Mouse (Mus musculus) fibroblast of lung, adult 2 months (primary cell): ENCODE data around the gene Olfr90.
"Not testable (repeated sequence)": the region's sequence is repeated elsewhere in the genome, so short reads cannot be mapped to it uniquely, and the experiment has no call there.

Experiments
- DNase-seq: peaks from one replicate; pipeline ENCODE4 v3.0.0-alpha.2; 2011; ENCODE audit warnings: low read depth

Gene Olfr90

GRCm38 (mm10) chr17:37088399-37088798, at the start of gene Olfr90:
TSS of gene Olfr90 (minus strand) at chr17:37088499.
- DNase-seq = no peak

GRCm38 (mm10) chr17:37131366-37131765, 43.1 kb upstream of the Olfr90 start:
- DNase-seq = not testable (repeated sequence)

DNA sequence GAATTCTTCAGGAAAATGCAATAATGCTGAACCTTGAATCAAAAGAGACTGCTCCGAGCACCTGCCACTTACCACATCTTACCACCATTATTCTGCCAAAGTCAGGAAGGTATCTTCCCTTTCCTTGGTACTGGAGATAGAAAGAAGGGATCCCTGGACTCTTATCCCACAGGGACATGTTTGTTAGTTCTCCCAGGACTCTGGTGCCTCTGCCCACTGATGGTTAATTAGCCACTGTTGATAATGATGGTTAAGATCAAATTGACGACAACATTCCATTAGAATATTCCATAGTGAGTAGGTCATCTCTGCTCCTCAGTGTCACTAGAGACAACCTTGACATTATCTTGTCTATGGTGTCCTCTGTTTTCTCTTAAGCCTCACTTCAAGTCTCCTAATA, 31.7 kb upstream of the Olfr90 start, which contains the start of gene Olfr92:
Olfr92 (minus strand) TSS at position 101 of the 400 bp plus-strand sequence.
- no peak for DNase-seq

- DNase-seq = no peak
Observed at GRCm38 (mm10) chr17:37098178-37098577, 9.9 kb upstream of the Olfr90 start, which contains the start of gene Olfr91. TSS of gene Olfr91 (minus strand) at chr17:37098278.

GRCm38 (mm10) chr17:37093289-37093688, 5.0 kb upstream of the Olfr90 start:
- DNase-seq = no peak

DNA sequence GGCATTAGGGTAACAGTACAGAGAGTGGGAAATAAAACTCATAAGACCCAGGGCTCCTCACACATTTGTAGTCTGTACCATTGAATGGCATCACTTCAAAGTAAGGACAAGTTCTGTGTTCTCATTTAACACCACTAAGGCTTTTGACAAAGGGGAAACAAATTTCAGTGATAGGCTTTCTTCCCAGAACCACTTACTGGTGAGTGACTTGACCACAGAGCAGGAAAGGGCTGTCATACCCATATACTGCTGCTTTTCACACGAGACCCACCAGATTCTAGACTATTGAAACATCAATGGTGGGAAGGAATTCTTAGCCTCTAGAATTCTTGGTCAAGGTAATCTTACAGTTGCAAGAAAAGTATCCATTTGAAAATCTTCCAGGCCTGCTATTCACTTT, 3.9 kb upstream of the Olfr90 start:
- no peak for DNase-seq

GRCm38 (mm10) chr17:37085545-37085944, 2.8 kb downstream of the Olfr90 start:
- no peak for DNase-seq

DNA sequence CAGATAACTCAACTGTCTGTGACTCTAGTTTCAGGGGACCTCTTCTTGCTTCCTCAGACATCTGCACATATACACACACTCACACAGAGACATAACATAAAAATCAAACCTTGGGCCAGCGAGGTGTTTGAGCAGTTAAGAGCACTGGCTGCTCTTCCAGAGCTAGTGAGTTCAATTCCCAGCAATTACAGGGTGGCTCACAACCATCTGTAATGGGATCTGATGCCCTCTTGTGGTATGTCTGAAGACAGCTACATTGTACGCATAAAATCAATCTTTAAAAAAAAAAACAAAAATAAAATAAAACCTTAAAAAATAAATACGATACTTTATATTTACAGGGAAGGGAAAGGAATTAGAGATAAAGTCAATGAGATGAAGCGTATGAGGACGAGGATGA, 3.7 kb downstream of the Olfr90 start:
- no peak for DNase-seq

- DNase-seq = peak; percentile 68
Observed at GRCm38 (mm10) chr17:37083327-37083726, 5.0 kb downstream of the Olfr90 start.

- DNase-seq = no peak
Observed at GRCm38 (mm10) chr17:37081659-37082058, 6.6 kb downstream of the Olfr90 start.

GRCm38 (mm10) chr17:37080119-37080518, 8.2 kb downstream of the Olfr90 start:
- no peak for DNase-seq

DNA sequence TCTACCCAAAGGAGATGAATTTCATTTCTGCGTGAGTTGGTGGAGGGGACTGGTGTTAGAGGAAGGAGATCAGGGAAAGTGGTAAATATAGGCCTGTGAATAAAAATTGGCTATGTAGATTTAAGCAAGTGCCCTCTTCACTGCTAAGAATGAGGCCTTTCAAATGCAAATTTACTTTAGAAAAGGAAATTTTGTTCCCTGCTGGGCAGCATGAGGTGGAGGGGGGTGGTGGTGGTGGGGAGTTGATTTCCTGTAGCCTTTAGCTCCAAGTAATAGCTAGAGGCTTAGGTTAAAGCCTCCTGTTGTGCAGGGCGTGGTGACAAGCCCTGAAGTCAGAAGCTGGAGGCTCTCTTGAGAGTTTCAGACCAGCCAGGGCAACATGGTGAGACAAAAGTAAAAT, 9.3 kb downstream of the Olfr90 start:
- no peak for DNase-seq

GRCm38 (mm10) chr17:37078193-37078592, 10.1 kb downstream of the Olfr90 start:
- no peak for DNase-seq

DNA sequence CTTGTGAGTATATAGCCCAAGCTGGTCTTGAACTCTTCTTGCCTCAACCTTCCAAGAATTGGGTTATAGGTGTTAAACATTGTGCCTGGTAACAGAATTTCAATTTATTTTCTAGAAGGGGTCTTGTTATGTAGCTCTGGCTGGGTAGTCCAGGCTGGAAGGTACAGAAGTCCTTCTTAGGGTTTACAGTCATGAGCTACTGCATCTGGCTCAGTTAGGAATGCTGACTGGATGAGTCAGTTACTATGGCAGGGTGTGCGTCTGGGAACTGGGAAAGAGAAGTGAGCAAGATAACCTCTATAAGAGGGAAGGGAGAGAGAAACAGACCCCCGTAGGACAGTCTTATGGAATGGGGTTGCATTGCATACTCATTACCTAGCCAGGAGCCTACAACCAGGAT, 12.5 kb downstream of the Olfr90 start:
- DNase-seq = no peak

- DNase-seq = no peak
Observed at GRCm38 (mm10) chr17:37075181-37075580, 13.1 kb downstream of the Olfr90 start.

DNA sequence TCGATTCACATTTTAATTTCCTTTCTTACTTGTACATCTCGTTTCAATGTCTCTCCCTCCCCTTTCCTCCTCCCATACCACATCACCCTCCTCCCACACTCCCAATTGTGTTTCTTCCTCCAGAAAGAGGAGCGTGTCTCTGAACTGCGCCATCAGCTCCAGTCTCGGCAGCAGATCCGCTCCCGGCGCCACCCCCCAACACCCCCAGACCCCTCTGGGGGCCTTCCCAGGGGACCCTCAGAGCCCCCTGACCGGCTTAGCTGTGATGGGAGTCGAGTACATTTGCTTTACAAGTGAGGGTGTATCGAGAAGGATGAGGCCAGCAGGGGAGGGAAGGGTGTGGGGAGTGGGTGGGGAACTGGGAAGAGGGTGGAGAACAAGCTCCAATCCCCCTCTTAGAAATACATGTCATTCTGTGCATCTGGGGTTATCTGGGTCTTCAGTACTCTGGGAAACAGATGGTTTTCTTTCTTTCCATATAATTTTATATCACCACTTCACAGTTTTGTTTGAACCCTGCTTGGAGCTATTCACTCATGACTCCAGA, 15.5 kb downstream of the Olfr90 start:
- DNase-seq = no peak

DNA sequence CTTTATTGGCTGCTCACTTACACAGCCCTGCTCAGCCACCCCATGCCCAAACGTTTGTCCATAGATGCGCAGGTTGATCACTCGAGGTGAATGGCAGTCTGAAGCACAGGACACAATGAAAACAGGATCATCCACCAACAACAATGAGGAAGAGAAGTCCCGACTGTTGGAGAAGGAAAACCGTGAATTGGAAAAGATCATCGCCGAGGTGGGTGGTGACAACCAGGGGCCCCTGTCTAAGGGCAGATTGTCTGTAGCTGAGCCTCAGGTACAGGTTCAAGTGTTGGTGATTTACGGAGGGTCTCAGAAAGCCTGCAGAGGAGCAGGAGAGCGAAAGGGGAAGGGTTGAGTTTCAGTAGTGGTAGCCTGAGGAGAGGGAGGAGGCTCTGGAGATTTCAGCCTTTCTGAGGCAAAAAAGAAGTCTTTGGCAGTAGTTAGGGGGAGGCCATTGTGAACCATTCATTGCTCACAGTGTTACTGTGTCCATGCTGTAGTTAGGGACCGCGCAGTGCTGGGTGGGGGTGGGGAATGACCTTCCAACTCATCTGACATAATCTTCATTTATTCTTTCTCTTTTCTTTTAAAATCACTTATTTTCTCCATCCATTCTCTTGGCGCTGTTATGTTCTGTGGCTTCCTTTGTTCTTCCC, 16.1 kb downstream of the Olfr90 start:
- DNase-seq = no peak

- DNase-seq = no peak
Observed at GRCm38 (mm10) chr17:37070121-37070520, 18.2 kb downstream of the Olfr90 start.

- no peak for DNase-seq
Observed at GRCm38 (mm10) chr17:37067861-37068260, 20.4 kb downstream of the Olfr90 start.

- no peak for DNase-seq
Observed at GRCm38 (mm10) chr17:37065993-37066392, 22.3 kb downstream of the Olfr90 start.

DNA sequence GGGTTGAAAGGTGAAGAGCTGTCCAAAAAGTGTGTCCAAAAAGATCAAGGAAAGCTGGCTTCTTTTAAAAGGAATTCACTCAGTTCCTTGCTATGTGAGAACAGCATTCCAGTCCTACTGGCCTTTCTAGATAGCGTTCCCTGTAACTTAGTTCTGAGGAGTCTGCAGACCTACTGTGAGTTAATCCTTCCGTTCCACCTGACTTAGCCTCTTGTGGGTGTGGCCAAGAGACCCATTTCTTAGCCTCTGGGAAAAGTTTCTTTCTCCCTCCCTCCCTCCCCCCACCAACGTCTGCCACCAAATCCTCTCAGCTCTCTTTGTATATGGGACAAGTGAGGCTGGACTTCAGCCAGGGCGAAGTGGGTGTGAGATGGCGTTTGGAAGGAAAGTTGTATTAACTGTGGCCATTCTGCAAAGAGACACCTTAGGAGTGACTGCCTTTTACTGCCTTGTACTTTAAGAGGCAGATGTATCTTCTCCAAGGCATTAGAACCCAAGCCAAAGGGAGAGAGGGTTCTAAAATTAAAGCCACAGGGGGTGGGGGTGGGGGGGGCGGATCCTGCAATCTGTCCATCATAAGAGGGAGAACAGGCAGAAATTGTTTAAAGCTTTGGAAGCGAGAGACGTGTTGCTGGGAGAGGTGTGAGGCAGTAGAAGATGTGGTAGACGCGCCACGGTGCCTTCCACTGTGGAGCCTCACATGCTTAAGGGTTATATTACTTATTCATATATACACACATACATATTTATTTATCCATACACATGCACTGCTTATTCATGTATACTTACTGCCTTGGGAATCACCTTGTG, 24.4 kb downstream of the Olfr90 start:
- DNase-seq = no peak

DNA sequence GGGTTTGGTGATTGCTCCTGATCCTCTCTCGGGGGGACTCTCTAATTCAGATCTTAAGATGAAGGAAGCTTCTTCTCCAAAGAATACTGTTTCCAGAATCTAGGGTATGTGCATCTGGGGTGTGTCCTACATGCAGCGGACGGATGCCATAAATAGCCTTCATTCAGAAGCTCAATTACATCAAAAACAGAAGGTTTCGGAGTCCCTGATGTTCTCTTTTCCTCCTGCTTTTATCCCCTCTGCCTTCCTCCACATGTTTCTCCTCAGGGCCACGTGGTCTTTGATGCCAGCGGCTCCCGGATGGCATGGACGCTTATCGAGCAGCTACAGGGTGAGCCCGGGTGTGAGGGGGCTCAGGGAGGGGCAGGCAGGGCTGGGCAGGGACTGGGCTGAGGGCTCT, 25.2 kb downstream of the Olfr90 start:
- no peak for DNase-seq

- DNase-seq = no peak
Observed at GRCm38 (mm10) chr17:37062101-37062641, 26.1 kb downstream of the Olfr90 start.
